Mouse (Mus musculus) left cerebral cortex, postnatal 36 days (tissue): ENCODE results near the gene Fam50b. TPM values are rescaled to one million over a fixed set of nuclear protein-coding genes. Genes with fewer than 3 reads are reported as not detected.

ENCODE experiments used
- DNase-seq, 2 experiments: peaks; one replicate each; pipeline ENCODE4 v3.0.0; 2021 to 2022; ENCODE audit warnings: low spot score in 2 of 2, mixed read lengths in 1 of 2
- intact Hi-C: fragments of 180-260 bp; cut with DNase I; formaldehyde crosslinking; loops from one replicate; pipeline ENCODE4 v1.15.1; 2025
- total RNA-seq, 2 experiments: library from RNA; stranded (reverse); gene quantifications; 2 replicates each; pipeline ENCODE4 v1.2.3; 2021

Fam50b gene
- total RNA-seq, 2 experiments from 2014 or later, result not detected

DNA sequence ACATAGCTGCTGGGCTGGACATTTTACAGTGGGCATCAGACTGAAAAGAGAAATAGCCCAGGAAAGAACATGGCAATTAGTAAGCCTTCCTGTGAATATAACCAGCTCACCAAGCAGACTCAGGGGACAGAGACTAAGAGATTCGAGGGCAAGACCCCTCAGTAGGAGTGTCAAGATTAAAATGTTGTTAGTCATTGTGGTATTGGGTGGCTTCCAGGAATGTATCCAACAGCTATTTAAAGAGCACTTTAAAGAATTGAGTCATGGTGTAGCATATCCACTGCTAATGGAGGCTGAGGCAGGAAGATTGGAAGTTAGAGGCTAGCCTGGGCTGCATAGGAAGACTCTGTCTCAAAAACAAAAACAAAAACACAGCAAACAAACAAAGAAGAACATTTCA is 870 bp upstream of the Fam50b start:
- intact Hi-C loops, result no loop called here
- no peak for DNase-seq

DNA sequence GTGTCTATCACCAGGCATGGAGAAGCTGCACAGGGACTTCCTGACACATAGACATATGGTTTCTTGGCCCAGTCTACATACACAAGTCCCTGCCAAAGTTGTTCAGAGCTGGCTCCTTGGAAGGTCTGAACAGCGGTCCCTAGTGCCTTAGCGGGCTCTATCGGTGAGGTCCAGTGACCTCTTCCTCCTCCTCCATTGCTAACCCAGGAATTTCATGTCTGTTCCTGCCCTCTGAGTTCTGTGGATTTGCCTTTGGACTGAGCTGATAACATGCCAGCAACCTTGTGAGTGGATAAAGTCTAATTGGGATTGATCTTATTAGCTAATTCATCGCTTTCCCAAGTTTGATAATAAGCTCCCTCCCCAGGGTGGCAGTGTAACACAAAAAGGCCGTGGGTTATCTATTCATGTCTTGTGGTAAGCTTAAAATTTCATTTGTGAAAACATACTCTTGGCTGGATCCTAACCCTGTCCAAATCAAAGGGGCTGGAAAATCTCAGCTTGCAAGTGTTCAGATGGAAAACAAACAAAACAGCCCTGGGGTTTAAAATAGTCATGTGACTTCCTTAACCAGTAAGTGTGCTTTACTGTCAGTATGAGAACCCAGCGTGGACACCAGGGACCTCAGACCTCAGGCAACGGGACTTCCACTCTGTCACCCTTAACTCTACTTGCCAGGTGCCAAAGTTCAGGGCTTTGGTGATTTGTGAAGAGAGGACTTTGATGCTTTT is 3.5 kb downstream of the Fam50b start:
- intact Hi-C loops, result no loop called here

DNA sequence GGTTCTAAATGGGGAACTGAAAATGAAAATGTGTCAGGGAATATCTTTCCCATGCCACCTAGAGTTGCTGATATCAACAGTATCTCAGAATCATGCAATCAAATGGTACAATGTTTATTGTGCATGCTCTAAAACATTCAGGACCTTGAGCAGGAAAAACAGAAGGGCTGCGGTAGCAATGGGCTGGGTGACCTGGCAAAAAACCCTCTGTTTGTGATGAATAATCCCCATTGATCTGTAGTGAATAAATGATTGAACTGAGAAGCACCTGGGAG is 4.0 kb downstream of the Fam50b start:
- intact Hi-C loops, result no loop called here
- no peak for DNase-seq

More for the DNA sequence above, 3.5 kb downstream of the Fam50b start:
- DNase-seq, result no peak

DNA sequence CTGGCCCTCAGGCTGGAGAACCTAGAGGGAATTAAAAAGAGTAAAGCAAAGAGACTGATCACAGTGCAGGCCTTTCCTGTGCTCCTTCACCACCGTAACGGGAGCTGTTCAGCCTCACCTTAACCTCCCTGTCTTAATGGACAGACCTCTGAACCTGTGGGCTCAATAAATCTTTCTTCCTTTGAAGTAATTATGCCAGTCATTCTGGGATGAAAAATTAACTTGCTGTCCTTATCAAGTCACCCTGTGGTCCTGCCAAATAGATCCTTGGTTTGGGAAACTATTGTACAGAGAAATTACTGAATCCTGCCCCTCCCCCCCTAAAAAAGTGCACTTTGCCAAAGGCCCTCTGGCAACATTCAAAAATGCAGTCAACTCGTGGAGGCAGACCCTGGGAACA is 4.4 kb downstream of the Fam50b start:
- DNase-seq, result no peak
- intact Hi-C loops, result no loop called here

DNA sequence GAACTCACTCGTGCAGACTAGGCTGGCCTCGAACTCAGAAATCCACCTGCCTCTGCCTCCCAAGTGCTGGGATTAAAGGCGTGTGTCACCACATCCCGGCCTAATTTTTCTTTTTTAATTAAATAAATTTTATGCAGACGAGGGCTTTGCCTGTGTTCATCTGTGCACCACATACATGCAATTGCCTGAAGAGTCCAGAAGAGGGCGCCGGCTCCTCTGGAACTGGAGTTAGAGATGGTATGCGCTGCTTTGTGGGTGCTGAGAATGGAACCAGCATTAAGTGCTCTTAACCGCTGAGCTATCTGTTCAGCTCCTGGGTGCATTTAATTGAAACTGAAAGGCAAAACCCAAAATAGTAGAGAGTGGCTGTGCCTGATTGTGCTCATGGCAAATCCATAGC is 6.6 kb downstream of the Fam50b start:
- DNase-seq, result no peak
- intact Hi-C loops, result no loop called here

DNA sequence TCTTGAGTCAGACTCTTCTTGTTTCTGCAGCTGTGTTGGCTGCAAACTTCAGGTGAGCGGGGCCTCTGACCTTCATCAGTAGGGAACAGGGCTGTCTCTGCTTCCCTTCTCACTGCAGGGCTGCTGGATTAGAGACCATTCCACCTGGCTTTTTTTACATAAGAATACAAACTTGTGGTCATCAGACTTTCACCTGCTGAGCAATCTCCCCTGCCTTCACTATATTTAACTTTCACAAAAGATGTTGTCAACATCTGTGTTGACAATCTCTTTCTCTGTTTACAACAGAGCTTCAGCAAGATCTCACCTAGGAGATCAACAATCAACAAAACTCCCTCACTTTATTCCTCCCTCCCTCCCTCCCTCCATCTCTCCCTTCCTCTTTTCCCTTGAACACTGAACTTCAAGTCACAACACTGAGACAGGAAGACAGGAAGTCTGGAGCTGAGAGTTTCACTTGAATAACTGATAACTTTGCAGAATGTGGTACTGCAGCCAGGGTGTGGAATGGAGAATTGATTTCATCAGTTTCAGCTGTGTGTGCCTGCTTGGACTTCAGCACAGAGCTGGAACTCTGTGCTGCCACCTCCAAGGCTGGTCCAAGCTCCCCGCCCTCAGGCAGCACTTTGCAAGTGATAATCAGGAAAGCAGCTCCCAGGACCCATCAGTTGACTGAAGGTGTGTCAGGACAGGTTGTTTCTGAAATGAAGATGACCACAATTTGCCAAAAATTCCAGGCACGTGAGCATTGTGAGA is 7.3 kb downstream of the Fam50b start:
- DNase-seq, result no peak
- intact Hi-C loops, result no loop called here

DNA sequence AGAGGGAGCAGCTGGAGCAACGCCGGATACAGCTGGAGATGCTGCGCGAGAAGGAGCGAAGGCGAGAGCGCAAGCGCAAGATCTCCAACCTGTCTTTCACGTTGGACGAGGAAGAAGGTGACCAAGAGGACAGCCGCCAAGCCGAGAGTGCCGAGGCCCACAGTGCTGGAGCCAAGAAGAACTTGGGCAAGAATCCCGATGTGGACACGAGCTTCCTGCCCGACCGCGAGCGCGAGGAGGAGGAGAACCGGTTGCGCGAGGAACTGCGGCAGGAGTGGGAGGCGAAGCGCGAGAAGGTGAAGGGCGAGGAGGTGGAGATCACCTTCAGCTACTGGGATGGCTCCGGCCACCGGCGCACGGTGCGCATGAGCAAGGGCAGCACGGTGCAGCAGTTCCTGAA is 12.2 kb downstream of the Fam50b start:
- intact Hi-C loops, result no loop called here
- DNase-seq, result no peak

DNA sequence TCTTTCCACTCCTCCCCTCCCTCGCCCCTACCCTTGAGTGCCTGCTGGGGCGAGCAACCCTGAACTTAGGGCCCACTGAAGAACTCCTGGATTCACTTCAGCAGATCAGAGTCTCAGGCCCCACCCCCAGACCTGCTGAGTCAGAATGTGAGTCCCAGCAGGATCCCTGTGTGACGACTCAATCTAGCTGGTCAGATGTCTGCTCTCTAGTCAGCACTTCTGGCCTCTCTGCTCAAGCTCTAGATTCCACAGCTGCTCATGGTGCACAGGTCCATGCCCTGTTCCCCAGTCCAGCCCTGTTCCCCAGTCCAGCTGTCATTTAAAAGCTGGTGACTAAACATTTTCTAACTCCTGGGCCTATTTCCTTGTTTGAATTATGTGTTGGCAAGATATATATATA is 13.9 kb downstream of the Fam50b start:
- intact Hi-C loops, result no loop called here
- DNase-seq, result no peak

DNA sequence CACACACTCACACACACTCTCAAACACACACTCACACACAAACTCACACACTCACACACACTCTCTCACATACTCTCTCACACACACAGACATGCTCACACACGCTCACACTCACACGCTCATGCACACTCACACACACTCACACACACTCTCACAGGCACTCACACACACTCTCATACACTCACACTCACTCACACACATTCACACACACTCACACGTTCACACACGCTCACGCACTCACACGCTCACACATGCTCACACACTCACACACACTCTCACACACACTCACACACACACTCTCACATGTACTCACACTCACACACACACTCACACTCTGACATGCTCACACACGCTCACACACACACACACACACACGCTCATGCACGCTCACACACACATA is 24.6 kb downstream of the Fam50b start:
- intact Hi-C loops, result no loop called here
- DNase-seq, result no peak

DNA sequence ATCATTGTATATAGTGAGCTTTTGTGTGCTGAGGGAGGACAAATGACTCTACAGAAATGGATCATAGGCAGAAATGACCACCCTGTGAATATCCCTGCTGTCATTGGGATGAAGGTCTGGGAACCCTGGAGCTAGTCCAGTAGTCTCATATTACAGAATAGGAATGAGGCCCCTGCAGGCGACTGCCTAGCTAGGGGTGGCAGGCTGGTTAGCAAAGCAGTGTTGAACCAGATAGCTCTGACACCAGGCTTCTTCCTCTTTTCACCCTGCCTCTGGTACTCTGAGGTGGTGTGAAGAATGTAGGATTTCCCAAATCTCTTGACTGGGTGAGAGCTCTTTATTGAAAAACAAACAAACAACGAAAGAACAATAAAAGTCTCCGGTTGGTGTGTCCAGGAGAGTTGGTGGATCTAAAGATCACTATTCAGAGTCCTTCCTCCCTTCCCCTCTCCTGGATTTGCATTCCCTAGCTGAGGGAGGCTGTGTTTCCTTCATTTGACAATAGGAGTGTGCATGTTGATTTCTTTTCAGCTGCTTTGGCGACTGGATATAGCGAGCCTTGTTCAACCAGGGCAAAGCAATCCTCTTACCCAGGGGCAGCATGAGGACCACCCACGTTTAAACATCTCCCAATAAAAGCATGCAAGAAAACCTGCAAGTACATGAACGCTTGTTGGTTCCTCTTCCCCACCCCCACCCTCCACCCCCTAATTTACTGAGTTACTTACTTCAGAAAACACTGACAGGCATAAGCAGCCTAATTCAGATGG is 26.1 kb downstream of the Fam50b start:
- DNase-seq, result no peak
- intact Hi-C loops, result no loop called here

DNA sequence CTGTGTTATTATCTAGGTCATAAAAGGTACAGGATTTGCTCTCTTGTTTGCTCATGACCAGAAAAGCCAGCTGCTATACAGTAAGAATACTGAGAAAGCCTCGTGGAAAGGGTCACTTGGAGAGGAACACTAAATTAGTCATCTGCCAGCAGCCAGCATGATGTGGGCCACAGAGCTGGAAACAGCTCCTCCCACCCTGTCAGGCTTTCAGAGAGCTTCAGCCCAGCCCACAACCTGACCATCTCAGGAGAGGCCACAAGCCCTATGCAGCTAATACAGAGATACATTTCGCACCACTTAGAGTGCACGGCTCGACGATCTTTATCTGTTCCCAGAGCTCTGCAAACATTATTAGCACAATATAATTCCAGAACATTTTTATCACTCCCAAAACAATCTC is 27.5 kb downstream of the Fam50b start:
- intact Hi-C loops, result no loop called here
- DNase-seq, result no peak

DNA sequence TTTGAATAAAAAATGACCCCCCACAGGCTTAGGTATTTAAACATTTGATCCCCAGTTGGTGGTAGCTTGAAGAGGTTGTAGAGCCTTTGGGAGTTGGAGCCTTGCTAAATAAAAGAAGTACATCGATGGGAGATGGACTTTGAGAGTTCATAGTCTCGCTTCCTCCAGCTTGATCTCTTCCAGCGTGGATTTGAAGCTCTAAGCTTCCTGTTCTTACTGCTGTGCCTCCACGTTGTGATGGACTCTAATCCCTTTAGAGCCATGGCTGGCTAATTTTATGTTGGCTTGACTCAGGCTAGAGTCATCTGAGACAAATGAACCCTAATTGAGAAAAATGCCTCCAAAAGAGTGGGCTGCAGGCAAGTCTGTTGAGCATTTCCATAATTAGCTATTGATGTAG is 28.2 kb downstream of the Fam50b start:
- intact Hi-C loops, result no loop called here
- no peak for DNase-seq

DNA sequence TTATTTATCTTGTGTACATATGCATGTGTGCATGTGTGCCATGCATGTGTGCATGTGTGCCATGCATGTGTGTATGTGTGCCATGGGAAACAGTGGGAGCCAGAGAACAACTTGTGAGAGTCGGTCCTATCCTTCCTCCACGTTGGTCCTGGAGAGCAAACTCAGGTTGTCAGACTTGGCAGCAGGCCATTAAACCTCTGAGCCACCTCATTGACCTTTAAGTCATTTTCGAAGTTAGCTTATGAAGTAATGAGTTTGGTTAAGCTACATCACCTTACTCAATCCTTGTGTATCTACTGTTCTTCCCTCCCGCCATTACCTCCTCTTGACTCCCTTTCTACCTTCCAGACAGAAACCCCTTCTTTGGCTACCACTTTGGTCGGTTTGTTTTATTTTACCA is 30.6 kb downstream of the Fam50b start:
- no peak for DNase-seq
- intact Hi-C loops, result no loop called here

DNA sequence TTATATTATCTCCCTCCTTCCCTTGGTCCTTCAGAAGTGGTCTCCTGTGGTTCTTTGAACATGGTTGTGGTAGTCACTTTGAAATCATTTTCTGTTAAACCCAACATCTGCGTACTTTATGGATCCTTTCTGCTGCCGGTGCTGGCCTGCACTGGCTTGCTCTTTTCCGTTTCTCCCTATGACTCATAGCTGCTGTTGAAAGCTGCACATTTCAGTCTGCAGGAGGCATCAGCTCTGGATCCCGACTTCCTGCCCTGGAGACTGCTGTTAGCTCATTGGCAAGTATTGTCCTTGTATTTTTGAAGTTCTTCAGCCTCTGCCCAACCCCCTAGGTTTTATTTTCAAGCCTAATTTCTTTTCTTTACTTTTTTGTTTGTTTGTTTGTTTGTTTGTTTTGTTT is 31.9 kb downstream of the Fam50b start:
- intact Hi-C loops, result no loop called here
- DNase-seq, result no peak

DNA sequence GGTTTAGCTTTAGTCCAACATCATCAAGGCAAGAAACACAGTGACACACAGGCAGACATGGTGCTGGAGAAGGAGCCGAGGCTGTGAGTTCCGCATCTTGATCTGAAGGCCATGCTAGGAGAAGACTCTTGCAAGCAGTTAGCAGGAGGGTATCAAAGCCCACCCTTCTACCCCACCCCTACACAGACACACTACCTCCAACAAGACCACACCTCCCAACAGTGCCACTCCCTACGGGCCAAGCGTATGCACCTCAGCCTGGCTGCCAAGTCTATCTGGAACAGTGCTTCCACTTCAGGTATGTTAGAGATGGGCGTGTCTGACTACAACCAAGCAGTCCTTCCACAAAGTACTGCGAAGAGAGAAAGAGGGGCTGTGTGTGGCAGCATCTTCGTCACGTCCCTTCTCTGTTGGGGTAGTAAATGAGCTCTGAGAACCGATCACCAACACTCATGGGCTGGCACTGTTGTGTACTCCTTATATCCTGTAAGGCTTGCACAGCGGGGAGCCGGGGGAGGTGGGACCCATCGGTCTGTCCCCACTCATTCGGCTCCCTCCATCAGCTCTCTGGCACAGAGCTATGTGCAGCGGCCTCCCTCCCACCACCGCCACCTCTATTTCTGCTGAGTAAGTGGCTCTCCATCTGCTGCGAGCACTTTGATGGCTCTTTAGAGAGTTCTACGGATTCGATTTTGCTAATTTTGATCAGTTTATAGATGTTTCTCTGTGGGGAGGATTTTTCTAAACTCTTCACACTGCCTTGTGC is 33.1 kb downstream of the Fam50b start:
- intact Hi-C loops, result no loop called here
- DNase-seq, result peak in 1 of 2 experiments; percentile 14

DNA sequence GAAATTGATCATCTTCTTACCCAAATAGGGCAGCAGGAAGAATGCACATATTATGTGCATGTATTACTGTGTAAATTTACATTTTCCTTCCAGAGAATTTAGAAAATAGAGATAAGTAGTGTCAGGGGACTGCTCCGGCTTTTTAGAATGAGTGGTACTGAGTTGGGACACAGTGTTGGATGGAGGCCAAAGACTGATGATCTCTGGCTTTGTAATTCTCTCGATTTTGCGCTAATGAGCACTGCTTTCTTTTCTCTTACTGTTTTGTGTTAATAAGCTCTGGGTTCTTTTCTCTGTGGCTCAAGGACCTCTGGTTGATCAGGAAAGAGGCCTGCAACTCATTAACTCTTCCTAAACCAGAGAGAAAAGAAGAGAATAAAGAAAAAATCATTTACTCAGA is 42.1 kb downstream of the Fam50b start:
- no peak for DNase-seq
- intact Hi-C loops, result no loop called here

DNA sequence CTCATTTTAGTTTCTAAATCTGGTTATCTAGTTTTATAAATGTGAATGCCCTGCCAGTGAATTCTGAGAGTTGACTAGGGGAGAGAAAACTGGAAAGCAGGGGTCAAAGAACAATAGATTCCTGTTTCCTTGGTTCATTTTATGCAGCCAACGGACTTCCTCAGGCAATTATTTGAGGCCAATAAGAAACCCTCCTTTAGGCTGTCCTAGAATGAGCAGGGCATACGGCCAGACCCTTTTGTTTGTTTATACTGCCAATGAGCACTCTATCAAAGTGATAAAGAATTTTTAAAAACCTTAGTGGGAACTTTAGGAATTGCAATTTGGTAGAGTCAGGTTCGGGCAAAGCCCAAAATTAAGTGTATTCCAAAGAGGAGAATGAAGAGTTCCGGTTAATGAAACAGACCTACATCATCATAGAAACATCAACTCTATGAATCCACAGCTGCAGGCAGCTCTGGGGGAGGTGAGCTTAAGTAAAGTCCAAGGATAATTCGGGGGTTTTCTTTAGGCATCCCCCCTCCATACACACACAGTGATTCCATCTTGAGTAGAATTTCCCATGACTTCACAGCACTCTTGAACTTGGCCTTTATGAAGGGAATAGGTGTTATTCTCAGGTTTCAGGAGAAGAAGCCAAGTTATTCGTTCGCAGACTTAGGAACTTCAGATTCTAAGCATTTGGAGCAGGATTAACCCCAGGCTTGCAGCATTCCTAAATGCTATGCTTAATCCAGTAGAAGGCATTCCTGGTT is 46.4 kb downstream of the Fam50b start:
- no peak for DNase-seq
- intact Hi-C loops, result no loop called here

DNA sequence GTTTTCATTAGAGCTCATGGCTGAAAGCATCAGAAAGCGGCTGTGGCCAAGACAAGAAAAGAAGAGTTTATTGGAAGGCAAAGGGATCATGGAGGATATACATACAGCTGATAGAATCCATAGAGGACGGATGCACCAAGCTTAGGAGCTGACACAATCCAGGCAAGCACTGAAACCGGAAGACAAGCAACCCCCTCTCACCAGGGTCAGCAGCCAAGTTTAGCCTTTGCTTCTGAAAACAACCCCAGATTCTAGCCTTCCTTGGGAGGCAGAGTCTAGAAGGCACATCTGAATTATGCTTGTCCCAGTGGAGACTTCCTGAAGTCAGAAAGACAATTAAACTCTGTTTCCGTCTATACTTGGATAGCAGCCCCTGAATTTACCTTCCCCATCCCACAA is 47.0 kb downstream of the Fam50b start:
- intact Hi-C loops, result no loop called here

DNA sequence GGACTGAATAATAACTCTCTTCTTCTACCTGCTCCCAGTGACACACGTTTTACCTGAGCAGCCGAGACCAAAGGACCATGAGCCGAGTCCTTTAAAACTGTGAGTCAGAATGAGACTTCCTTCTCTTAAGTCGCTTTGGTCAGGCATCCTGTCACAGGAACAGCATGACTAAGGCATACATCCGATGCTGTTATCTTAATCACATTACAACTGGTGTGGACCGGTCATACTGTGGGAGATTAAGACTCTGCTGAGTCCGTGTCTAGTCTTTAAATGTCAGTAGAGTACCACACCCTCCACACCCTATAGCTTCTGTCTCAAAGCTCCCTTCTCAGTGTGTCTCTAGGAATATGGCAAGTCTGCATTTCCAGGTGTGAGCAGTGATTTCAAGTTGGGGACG is 50.2 kb downstream of the Fam50b start:
- DNase-seq, result no peak
- intact Hi-C loops, result no loop called here

More for the DNA sequence above, 47.0 kb downstream of the Fam50b start:
- no peak for DNase-seq

DNA sequence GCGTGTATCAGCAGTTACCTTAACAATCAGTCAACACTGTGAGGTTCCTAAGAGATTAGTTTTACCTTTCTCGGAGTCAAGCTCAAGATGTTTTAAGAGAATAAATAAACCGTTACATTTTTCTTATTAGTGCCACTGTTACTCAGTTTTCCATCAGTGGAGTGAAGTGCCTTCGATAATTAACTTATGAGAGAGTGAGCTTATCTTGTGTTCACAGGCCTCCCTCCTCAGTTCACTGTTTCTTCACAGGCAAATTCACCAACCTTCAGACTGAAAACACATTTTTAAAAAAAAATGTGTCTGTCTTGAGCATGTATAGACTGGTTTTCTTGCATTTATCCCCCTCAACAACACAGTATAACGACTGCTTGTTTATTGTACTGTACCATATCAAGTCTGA is 52.0 kb downstream of the Fam50b start:
- no peak for DNase-seq
- intact Hi-C loops, result no loop called here
